Mouse (Mus musculus) forebrain, postnatal 0 days (tissue): ENCODE data around the gene Spata13. TPM values are rescaled to one million over a fixed set of nuclear protein-coding genes. Genes with fewer than 3 reads are reported as not detected.

ENCODE experiments used
- ATAC-seq: fragments of 200-750 bp; cut with Nextera tagmentation; 2 replicates; pipeline ENCODE4 v1.8.0; 2017; ENCODE audit warnings: mild to moderate bottlenecking, moderate library complexity
- DNase-seq: peaks from one replicate; pipeline ENCODE4 v3.0.0-alpha.2; 2015
- H3K27ac ChIP-seq: fragments of 300-500 bp; sonication (generic); 2 replicates; pipeline ENCODE4 v1.5.1; 2014; ENCODE audit warnings: low read depth, mild to moderate bottlenecking, antibody characterized with exemption, low read length, moderate library complexity, mixed read lengths
- H3K27me3 ChIP-seq: fragments of 300-500 bp; sonication (generic); 2 replicates; pipeline ENCODE4 v1.6.1; 2014; ENCODE audit warnings: mild to moderate bottlenecking, low read length, mixed read lengths; ENCODE audit not compliant: insufficient read depth
- H3K36me3 ChIP-seq: fragments of 300-500 bp; sonication (generic); 2 replicates; pipeline ENCODE4 v1.6.1; 2014; ENCODE audit warnings: mild to moderate bottlenecking, moderate library complexity; ENCODE audit not compliant: insufficient read depth
- H3K4me1 ChIP-seq: fragments of 300-500 bp; sonication (generic); 2 replicates; pipeline ENCODE4 v1.6.1; 2014; ENCODE audit warnings: antibody characterized with exemption; ENCODE audit not compliant: insufficient read depth
- H3K4me2 ChIP-seq: fragments of 300-500 bp; sonication (generic); 2 replicates; pipeline ENCODE4 v1.6.1; 2014; ENCODE audit warnings: low read depth, mild to moderate bottlenecking, moderate library complexity
- H3K4me3 ChIP-seq: fragments of 300-500 bp; sonication (generic); 2 replicates; pipeline ENCODE4 v1.5.1; 2014; ENCODE audit warnings: low read depth, low read length, mixed read lengths
- H3K9ac ChIP-seq: fragments of 300-500 bp; sonication (generic); 2 replicates; pipeline ENCODE4 v1.6.1; 2014; ENCODE audit warnings: mild to moderate bottlenecking
- H3K9me3 ChIP-seq: fragments of 300-500 bp; sonication (generic); 2 replicates; pipeline ENCODE4 v1.6.1; 2016; ENCODE audit warnings: low read length
- CTCF ChIP-seq: sonication (generic); IDR thresholded peaks from 2 replicates; pipeline ENCODE4 v1.5.1; 2016; ENCODE audit warnings: antibody characterized with exemption, control low read depth, low read depth
- WGBS: fragments of 180-500 bp; shearing (Covaris S2); extraction: QIAGEN DNeasy Blood & Tissue Kit; methylation state at CpG from one replicate; pipeline ENCODE4 v1.1.7; 2014; 5-methylcytosine and 5-hydroxymethylcytosine counted together
- polyA plus RNA-seq: library from polyadenylated mRNA; unstranded; fragments of >200 nt; fragmentation: Nextera tagmentation; extraction: Ambion mirVana; gene quantifications from 2 replicates; pipeline ENCODE4 v1.2.1, GENCODE M21; 2015
- total RNA-seq: library from RNA; depleted of rRNA; stranded (reverse); fragments of >200 nt; gene quantifications from 2 replicates; pipeline ENCODE4 v1.2.3, GENCODE M21; 2014

Spata13 gene
- total and polyA plus RNA-seq, 2 experiments from 2014 or later, result 17.3 to 43.6 TPM

DNA sequence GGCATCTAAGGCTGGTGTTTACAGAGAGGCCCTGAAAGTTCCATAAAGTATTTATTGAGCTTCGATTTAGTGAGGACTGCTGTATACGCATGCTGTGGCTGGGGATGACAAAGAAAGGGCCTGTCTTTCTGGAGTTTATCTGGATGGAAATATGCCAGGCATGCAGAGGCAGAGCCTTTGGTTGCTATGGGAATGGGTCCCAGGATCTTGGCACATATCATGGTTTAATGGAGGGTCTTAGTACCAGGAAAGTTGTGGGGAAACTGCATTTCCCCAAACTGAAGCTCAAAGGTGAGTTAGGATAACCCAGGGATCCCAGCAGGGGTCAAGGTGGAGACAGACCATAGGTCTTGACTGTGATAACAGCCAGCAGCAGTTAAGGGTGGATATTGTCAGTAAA is 37.7 kb downstream of the Spata13 start:
- ATAC-seq (peak; percentile 40; the same call in 1 of the 2 replicates), DNase-seq (no peak)
- 27% methylated on average over 2 of the region's 2 CpGs for WGBS

DNA sequence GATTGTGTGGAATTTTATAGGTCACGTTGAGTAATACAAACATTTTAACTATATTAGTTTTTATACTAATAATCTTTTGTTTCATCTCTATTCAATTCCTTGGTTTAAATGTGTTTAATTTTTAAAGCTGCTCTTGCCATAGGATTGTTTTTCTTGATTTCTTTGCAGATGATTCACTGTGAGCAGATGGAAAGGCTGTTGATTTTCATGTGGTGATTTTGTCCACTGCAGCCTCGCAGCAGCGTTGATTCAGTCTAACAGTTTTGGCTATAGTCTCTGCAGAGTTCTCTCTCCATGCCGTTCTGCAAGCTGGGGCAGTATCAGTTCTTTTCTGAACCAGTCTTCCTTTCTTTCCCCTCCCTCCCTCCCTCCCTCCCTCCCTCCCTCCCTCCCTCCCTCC is 41.9 kb downstream of the Spata13 start:
- DNase-seq, result no peak
- H3K27me3 ChIP-seq, result no peaks in the 10 kb centered on the region
- no peaks in the 10 kb centered on the region for H3K4me1 ChIP-seq
- H3K27ac ChIP-seq, result no peak overlapping the region
- no peak overlapping the region for H3K4me3 ChIP-seq
- WGBS, result 64% methylated on average over 4 of the region's 4 CpGs
- no peak overlapping the region for H3K9ac ChIP-seq
- TF ChIP-seq CTCF, result no peak
- H3K4me2 ChIP-seq, result no peak overlapping the region
- ATAC-seq, result no peak
- H3K9me3 ChIP-seq, result no peaks in the 10 kb centered on the region
- no peaks in the 10 kb centered on the region for H3K36me3 ChIP-seq

More for the DNA sequence above, 37.7 kb downstream of the Spata13 start:
- Histone ChIP-seq H3K9ac (no peak overlapping the region), H3K27me3 (no peaks in the 10 kb centered on the region), H3K4me1 (no peaks in the 10 kb centered on the region), H3K4me3 (no peak overlapping the region), H3K36me3 (no peaks in the 10 kb centered on the region), H3K9me3 (no peaks in the 10 kb centered on the region), H3K27ac (no peak overlapping the region), H3K4me2 (no peak overlapping the region)
- TF ChIP-seq CTCF, result no peak

- H3K36me3 ChIP-seq, result no peaks in the 10 kb centered on the region
- H3K4me2 ChIP-seq, result no peak overlapping the region
- no peaks in the 10 kb centered on the region for H3K4me1 ChIP-seq
- TF ChIP-seq CTCF, result no peak
- H3K27me3 ChIP-seq, result no peaks in the 10 kb centered on the region
- no peaks in the 10 kb centered on the region for H3K9me3 ChIP-seq
- WGBS, result 77% methylated on average over 2 of the region's 2 CpGs
- DNase-seq (no peak), ATAC-seq (peak; percentile 38; the same call in 1 of the 2 replicates)
- no peak overlapping the region for H3K4me3 ChIP-seq
- H3K9ac ChIP-seq, result no peak overlapping the region
- no peak overlapping the region for H3K27ac ChIP-seq
Observed at GRCm38 (mm10) chr14:60676625-60677314, 43.0 kb downstream of the Spata13 start.

DNA sequence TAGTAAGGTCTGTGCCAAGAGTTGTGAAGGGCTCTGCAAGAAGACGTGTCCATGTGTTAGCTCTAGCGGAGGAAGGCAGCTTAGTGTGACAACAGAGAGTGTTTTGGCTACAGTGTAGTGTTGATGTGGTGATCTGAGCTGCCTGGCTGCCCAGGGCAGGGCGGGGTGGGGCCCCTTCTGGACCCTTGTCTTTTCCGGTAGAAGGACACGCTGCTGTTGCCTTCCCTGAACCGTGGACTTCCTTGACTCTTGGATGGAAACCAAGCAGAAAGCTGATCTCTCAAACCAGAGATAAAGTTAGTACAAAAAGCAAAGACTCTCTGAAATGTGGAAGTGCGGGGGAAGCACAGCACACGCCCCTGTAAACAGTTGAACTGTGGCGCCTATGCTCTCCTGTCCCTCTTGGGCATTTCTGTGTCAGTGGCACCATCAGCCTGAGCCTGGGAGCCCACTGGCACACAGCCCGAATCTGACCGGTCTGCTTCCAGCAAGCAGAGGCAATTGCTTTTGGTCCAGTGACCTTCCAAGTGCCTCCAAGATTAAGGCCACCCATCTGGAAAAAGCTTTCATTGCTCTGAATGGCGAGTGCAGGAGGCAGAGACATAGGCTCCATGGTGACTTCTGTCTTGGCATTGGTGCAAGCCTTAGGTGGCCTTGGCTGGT is 48.7 kb downstream of the Spata13 start:
- Histone ChIP-seq H3K27me3 (no peaks in the 10 kb centered on the region), H3K27ac (no peak overlapping the region)

GRCm38 (mm10) chr14:60683989-60684388 is 50.2 kb downstream of the Spata13 start:
- DNase-seq, result no peak
- no peak overlapping the region; the same call in 1 of the 2 replicates for H3K4me2 ChIP-seq
- no peak overlapping the region for H3K9ac ChIP-seq
- no peak overlapping the region for H3K4me3 ChIP-seq
- TF ChIP-seq CTCF, result peak; percentile 45
- H3K27ac ChIP-seq, result no peak overlapping the region
- ATAC-seq, result no peak
- no peaks in the 10 kb centered on the region for H3K27me3 ChIP-seq
- 37% methylated on average over 10 of the region's 10 CpGs for WGBS
- no peaks in the 10 kb centered on the region for H3K36me3 ChIP-seq
- 0 out of 2 replicates have a peak, but pooled peaks cover 7% of the 10 kb centered on the region for H3K4me1 ChIP-seq
- no peaks in the 10 kb centered on the region for H3K9me3 ChIP-seq

More for the DNA sequence above, 48.7 kb downstream of the Spata13 start:
- TF ChIP-seq CTCF, result no peak
- 38% methylated on average over 12 of the region's 12 CpGs for WGBS
- Histone ChIP-seq H3K4me3 (no peak overlapping the region), H3K4me1 (0 out of 2 replicates have a peak, but pooled peaks cover 6% of the 10 kb centered on the region), H3K36me3 (no peaks in the 10 kb centered on the region), H3K9me3 (no peaks in the 10 kb centered on the region), H3K4me2 (peak overlapping the region; percentile 2; the same call in 1 of the 2 replicates), H3K9ac (no peak overlapping the region)
- peak; percentile 45 for DNase-seq
- ATAC-seq, result peak; percentile 38

- WGBS, result 43% methylated on average over 11 of the region's 11 CpGs
- no peaks in the 10 kb centered on the region for H3K27me3 ChIP-seq
- peak overlapping the region; percentile 27; the same call in 1 of the 2 replicates for H3K4me2 ChIP-seq
- H3K4me1 ChIP-seq, result 0 out of 2 replicates have a peak, but pooled peaks cover 7% of the 10 kb centered on the region
- H3K9me3 ChIP-seq, result no peaks in the 10 kb centered on the region
- no peak overlapping the region for H3K4me3 ChIP-seq
- TF ChIP-seq CTCF, result no peak
- 0 out of 2 replicates have a peak overlapping the region, but pooled peaks have one; percentile 9 for H3K27ac ChIP-seq
- peak overlapping the region; percentile 14; the same call in 1 of the 2 replicates for H3K9ac ChIP-seq
- DNase-seq, result no peak
- no peak for ATAC-seq
- no peaks in the 10 kb centered on the region for H3K36me3 ChIP-seq
Observed at GRCm38 (mm10) chr14:60686733-60687132, 52.9 kb downstream of the Spata13 start.

- H3K4me3 ChIP-seq, result no peak overlapping the region
- WGBS, result 21% methylated on average over 7 of the region's 7 CpGs
- no peaks in the 10 kb centered on the region for H3K9me3 ChIP-seq
- H3K27me3 ChIP-seq, result no peaks in the 10 kb centered on the region
- H3K27ac ChIP-seq, result no peak overlapping the region
- H3K9ac ChIP-seq, result 0 out of 2 replicates have a peak overlapping the region, but pooled peaks have one; percentile 14
- no peak for DNase-seq
- TF ChIP-seq CTCF, result no peak
- peaks cover 7% of the 10 kb centered on the region; the same call in 1 of the 2 replicates for H3K4me1 ChIP-seq
- ATAC-seq, result no peak
- peak overlapping the region; percentile 27 for H3K4me2 ChIP-seq
- H3K36me3 ChIP-seq, result no peaks in the 10 kb centered on the region
Observed at GRCm38 (mm10) chr14:60687241-60687640, 53.4 kb downstream of the Spata13 start.
